Mouse (Mus musculus): Measurements from ENCODE around the gene Hoxb7. TPM values are rescaled to one million over a fixed set of nuclear protein-coding genes. Genes with fewer than 3 reads are reported as not detected.

Hoxb7 gene
- not detected in 2 replicates for polyA plus RNA-seq (2011; ENCODE audit: insufficient read depth, insufficient read length, low read depth, missing spikeins)

DNA sequence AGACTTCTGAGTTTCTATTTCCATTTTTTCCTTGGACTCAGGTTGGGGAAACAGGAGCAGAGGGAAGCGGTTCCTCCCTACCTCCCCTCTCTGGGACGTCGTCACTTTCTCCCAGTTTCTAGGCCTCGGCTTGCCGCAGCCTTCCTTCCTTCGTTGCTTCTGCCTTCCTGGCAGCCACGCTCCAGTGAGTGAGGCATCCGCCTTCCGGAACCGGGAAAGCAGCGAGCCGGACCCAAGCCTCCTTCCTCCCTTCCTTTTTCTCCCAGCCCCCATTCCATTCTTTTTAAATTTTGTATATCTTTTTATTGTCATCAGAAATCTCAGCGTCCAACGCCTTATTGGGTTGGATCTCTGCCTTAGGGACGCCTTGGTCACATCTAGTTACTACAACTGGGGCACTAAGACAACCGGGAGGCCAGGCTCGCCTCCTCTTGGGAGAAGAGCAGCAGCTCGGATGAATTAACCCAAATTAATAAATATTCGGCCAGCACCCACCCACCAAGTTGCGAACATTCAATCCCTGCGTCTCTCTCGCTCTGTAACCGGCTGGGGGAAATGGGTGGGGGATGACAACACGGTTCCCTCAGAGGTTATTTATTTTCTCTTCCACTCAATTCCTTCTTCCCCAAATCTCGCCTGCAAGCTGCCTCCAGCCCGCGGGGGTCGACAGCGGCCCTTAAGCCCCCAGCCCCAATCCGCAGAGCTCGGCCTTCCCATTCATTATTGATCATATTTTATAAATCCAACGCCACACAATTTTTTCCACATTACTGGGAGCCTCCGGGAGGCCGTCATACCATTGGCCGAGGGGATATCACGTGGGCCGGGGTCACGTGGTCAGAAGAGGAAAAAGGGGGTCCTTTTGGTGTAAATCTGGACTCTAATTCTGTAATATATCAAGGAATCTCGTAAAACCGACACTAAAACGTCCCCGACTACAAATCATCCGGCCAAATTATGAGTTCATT lies at the start of gene Hoxb7:
Gene Hoxb7 (plus strand): TSS at position 853 of the 968 bp plus-strand sequence.
- Histone ChIP-seq H3K27ac (ENCODE audit: insufficient read depth, low read length) (no peak within 1 kb of the TSS), H3K4me1 (ENCODE audit: control insufficient read depth, insufficient read depth, low read length) (no peaks in the 10 kb centered on the region), H3K9ac (ENCODE audit: low read depth, poor library complexity, severe bottlenecking) (peak within 1 kb of the TSS; percentile 64), H3K36me3 (ENCODE audit: control insufficient read depth, insufficient read depth, low read length, poor library complexity, severe bottlenecking) (no peaks in the 10 kb centered on the region), H3K27me3 (ENCODE audit: control insufficient read depth, insufficient read depth, low read length, poor library complexity, severe bottlenecking) (peaks cover 71% of the 10 kb centered on the region), H3K9me3 (replicated peaks; ENCODE audit: control insufficient read depth, insufficient read depth, low read length, poor library complexity, severe bottlenecking) (no peaks in the 10 kb centered on the region), H3K4me3 (ENCODE audit: low read depth, low read length) (peak within 1 kb of the TSS; percentile 60)
- TF ChIP-seq EP300 (IDR thresholded peaks at IDR 0.05; ENCODE audit: insufficient read depth, low read depth, low read length) (no peak), CTCF (IDR thresholded peaks at IDR 0.05; ENCODE audit: low read depth, low read length) (no peak), POLR2A (IDR thresholded peaks at IDR 0.05; ENCODE audit: insufficient read depth, low read length) (no peak)

DNA sequence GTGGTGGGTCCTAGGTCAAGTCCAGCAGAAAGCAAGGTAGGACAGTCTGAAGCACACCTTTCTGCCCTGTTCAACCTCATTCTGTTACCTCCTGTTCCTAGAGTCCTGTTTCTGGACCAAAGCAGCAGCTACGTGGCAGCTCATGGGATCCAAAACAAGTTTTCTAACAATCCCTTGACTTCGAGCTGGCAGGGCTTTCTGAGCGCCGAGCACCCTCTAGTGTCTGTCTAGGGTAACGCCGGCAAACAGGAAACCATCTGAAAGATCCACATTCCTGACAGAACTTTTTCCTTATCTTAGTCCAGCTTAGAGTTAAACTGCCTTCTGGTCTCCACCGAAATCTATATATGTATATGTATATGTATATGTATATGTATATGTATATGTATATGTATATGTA lies 46.2 kb upstream of the Hoxb7 start:
- TF ChIP-seq CTCF (IDR thresholded peaks at IDR 0.05; ENCODE audit: low read depth, low read length) (peak; percentile 91), POLR2A (IDR thresholded peaks at IDR 0.05; ENCODE audit: insufficient read depth, low read length) (no peak)
- Histone ChIP-seq H3K4me1 (ENCODE audit: control insufficient read depth, insufficient read depth, low read length) (no peaks in the 10 kb centered on the region), H3K4me3 (ENCODE audit: low read depth, low read length) (no peak overlapping the region), H3K9me3 (replicated peaks; ENCODE audit: control insufficient read depth, insufficient read depth, low read length, poor library complexity, severe bottlenecking) (no peaks in the 10 kb centered on the region), H3K27me3 (ENCODE audit: control insufficient read depth, insufficient read depth, low read length, poor library complexity, severe bottlenecking) (no peaks in the 10 kb centered on the region), H3K27ac (ENCODE audit: insufficient read depth, low read length) (no peak overlapping the region), H3K36me3 (ENCODE audit: control insufficient read depth, insufficient read depth, low read length, poor library complexity, severe bottlenecking) (no peaks in the 10 kb centered on the region), H3K9ac (ENCODE audit: low read depth, poor library complexity, severe bottlenecking) (no peak overlapping the region)

DNA sequence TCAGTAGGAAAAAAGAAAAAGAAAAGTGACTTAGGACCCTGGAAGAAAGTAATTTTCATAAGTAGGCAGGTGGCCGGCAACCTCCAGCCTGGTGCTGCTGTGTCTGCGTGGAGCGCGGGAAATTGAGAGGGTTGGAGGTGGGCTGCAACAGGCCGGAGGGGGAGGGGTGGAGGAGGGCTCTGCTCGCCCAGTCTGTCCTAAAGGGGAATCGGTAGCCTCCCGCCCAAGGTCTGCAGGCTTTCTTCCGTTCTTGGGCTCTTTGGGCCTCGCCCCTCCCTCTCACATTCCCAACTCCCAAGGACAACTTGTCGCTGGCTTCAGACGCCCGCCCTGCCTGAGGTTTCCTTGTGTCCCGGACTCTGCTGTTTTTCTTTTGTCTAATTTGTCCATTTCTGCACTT lies 35.5 kb upstream of the Hoxb7 start:
- Histone ChIP-seq H3K9me3 (replicated peaks; ENCODE audit: control insufficient read depth, insufficient read depth, low read length, poor library complexity, severe bottlenecking) (no peaks in the 10 kb centered on the region), H3K9ac (ENCODE audit: low read depth, poor library complexity, severe bottlenecking) (peak overlapping the region; percentile 80), H3K36me3 (ENCODE audit: control insufficient read depth, insufficient read depth, low read length, poor library complexity, severe bottlenecking) (no peaks in the 10 kb centered on the region), H3K27me3 (ENCODE audit: control insufficient read depth, insufficient read depth, low read length, poor library complexity, severe bottlenecking) (peaks cover 13% of the 10 kb centered on the region), H3K27ac (ENCODE audit: insufficient read depth, low read length) (peak overlapping the region; percentile 58), H3K4me3 (ENCODE audit: low read depth, low read length) (peak overlapping the region; percentile 43), H3K4me1 (ENCODE audit: control insufficient read depth, insufficient read depth, low read length) (peaks cover 3% of the 10 kb centered on the region)
- TF ChIP-seq CTCF (IDR thresholded peaks at IDR 0.05; ENCODE audit: low read depth, low read length) (no peak), EP300 (IDR thresholded peaks at IDR 0.05; ENCODE audit: insufficient read depth, low read depth, low read length) (peak; percentile 79; the same call in 1 of the 2 replicates), POLR2A (IDR thresholded peaks at IDR 0.05; ENCODE audit: insufficient read depth, low read length) (no peak)

DNA sequence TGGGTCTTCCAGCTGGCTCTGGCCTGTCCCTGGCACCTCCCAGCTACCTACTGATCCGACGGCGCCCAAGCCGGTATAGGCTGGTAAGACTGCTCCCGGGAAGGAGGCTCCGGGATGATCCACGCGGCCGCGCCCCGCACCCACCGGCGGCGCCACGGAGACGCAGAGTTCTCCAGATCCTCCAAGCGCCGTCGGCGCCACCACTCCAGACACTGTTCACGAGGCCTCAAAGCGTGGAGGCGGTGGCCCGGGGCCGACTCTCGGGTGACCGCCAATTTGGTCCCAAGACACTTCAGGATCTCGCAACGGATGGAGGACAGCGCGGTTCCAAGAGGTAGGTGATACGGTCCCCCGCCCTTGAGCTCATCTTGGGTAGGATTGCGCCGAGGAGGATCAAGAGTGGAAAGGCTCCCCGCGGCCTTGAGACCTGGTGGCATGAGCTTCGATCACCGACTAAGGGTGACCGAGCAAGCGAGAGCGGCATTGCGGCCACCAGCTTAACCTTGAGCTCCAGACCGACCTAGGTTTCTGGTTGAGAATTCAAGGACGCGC lies 34.9 kb upstream of the Hoxb7 start:
- H3K36me3 ChIP-seq (ENCODE audit: control insufficient read depth, insufficient read depth, low read length, poor library complexity, severe bottlenecking), result 0 out of 2 replicates have a peak, but pooled peaks cover 1% of the 10 kb centered on the region
- peak overlapping the region; percentile 46 for H3K4me3 ChIP-seq (ENCODE audit: low read depth, low read length)
- peak overlapping the region; percentile 80 for H3K9ac ChIP-seq (ENCODE audit: low read depth, poor library complexity, severe bottlenecking)
- peaks cover 13% of the 10 kb centered on the region for H3K27me3 ChIP-seq (ENCODE audit: control insufficient read depth, insufficient read depth, low read length, poor library complexity, severe bottlenecking)
- no peak overlapping the region for H3K27ac ChIP-seq (ENCODE audit: insufficient read depth, low read length)
- TF ChIP-seq CTCF (IDR thresholded peaks at IDR 0.05; ENCODE audit: low read depth, low read length), result no peak
- TF ChIP-seq EP300 (IDR thresholded peaks at IDR 0.05; ENCODE audit: insufficient read depth, low read depth, low read length), result no peak
- no peak for TF ChIP-seq POLR2A (IDR thresholded peaks at IDR 0.05; ENCODE audit: insufficient read depth, low read length)
- no peaks in the 10 kb centered on the region for H3K9me3 ChIP-seq (replicated peaks; ENCODE audit: control insufficient read depth, insufficient read depth, low read length, poor library complexity, severe bottlenecking)
- H3K4me1 ChIP-seq (ENCODE audit: control insufficient read depth, insufficient read depth, low read length), result peaks cover 3% of the 10 kb centered on the region

DNA sequence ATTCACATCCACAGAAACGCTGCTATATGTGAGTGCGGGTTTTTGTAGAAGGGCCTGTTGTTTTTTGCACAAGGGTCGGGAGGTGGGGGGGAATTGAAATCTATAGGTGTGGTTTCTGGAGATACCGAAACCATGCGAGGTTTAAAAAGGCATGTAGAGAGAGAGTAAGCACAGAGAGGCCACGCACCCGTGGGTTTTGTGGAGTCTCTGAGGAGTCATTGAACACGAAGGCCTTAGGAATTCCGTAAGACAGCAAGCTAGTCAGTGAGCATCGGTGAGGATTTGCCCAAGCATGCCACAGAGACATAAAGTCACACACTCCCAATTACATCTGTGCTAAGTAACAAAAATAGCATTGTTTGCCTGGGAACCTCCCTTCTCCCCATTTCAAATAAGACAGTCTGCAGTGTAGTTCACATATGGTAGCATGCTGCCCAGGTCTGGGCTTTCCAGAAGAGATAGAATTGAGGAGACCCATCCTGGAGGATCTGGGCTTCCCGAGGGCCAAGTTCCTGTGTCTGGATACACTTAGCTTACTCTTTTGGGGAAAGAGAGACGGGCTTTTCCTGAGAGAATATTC lies 33.8 kb upstream of the Hoxb7 start:
- H3K27me3 ChIP-seq (ENCODE audit: control insufficient read depth, insufficient read depth, low read length, poor library complexity, severe bottlenecking), result peaks cover 13% of the 10 kb centered on the region
- no peak overlapping the region for H3K27ac ChIP-seq (ENCODE audit: insufficient read depth, low read length)
- TF ChIP-seq EP300 (IDR thresholded peaks at IDR 0.05; ENCODE audit: insufficient read depth, low read depth, low read length) (no peak), POLR2A (IDR thresholded peaks at IDR 0.05; ENCODE audit: insufficient read depth, low read length) (no peak), CTCF (IDR thresholded peaks at IDR 0.05; ENCODE audit: low read depth, low read length) (no peak)
- no peak overlapping the region for H3K4me3 ChIP-seq (ENCODE audit: low read depth, low read length)
- H3K9ac ChIP-seq (ENCODE audit: low read depth, poor library complexity, severe bottlenecking), result peak overlapping the region; percentile 80
- no peaks in the 10 kb centered on the region for H3K9me3 ChIP-seq (replicated peaks; ENCODE audit: control insufficient read depth, insufficient read depth, low read length, poor library complexity, severe bottlenecking)
- 0 out of 2 replicates have a peak, but pooled peaks cover 3% of the 10 kb centered on the region for H3K36me3 ChIP-seq (ENCODE audit: control insufficient read depth, insufficient read depth, low read length, poor library complexity, severe bottlenecking)
- peaks cover 3% of the 10 kb centered on the region for H3K4me1 ChIP-seq (ENCODE audit: control insufficient read depth, insufficient read depth, low read length)

Measured in ES-Bruce4 (cell line).